Mouse (Mus musculus): ENCODE measurements around the gene Ubald1.

Ubald1 gene

GRCm38 (mm10) chr16:4871926-4872325, 8.2 kb downstream of the Ubald1 start:
- no peak for DNase-seq (ENCODE audit: extremely low spot score)

GRCm38 (mm10) chr16:4870490-4870889, 9.6 kb downstream of the Ubald1 start:
- no peak for DNase-seq (ENCODE audit: extremely low spot score)

- DNase-seq (ENCODE audit: extremely low spot score), result no peak
Measured at GRCm38 (mm10) chr16:4866101-4866695, 13.9 kb downstream of the Ubald1 start.

GRCm38 (mm10) chr16:4863742-4864141, 16.4 kb downstream of the Ubald1 start:
- no peak for DNase-seq (ENCODE audit: extremely low spot score)

GRCm38 (mm10) chr16:4862863-4863483, 17.1 kb downstream of the Ubald1 start:
- peak; percentile 44 for DNase-seq (ENCODE audit: extremely low spot score)

- DNase-seq (ENCODE audit: extremely low spot score), result no peak
Measured at GRCm38 (mm10) chr16:4861392-4861791, 18.7 kb downstream of the Ubald1 start.

GRCm38 (mm10) chr16:4855046-4855650, 25.0 kb downstream of the Ubald1 start:
- no peak for DNase-seq (ENCODE audit: extremely low spot score)

GRCm38 (mm10) chr16:4850938-4851628, 29.0 kb downstream of the Ubald1 start:
- DNase-seq (ENCODE audit: extremely low spot score), result no peak

- no peak for DNase-seq (ENCODE audit: extremely low spot score)
Measured at GRCm38 (mm10) chr16:4850361-4850760, 29.8 kb downstream of the Ubald1 start.

- no peak for DNase-seq (ENCODE audit: extremely low spot score)
Measured at GRCm38 (mm10) chr16:4848090-4848489, 32.0 kb downstream of the Ubald1 start.

GRCm38 (mm10) chr16:4847041-4847440, 33.1 kb downstream of the Ubald1 start:
- DNase-seq (ENCODE audit: extremely low spot score), result no peak

GRCm38 (mm10) chr16:4840231-4840630, 39.9 kb downstream of the Ubald1 start:
- DNase-seq (ENCODE audit: extremely low spot score), result no peak

- no peak for DNase-seq (ENCODE audit: extremely low spot score)
Measured at GRCm38 (mm10) chr16:4839552-4839951, 40.6 kb downstream of the Ubald1 start.

GRCm38 (mm10) chr16:4837631-4838030, 42.5 kb downstream of the Ubald1 start:
- DNase-seq (ENCODE audit: extremely low spot score), result no peak

- DNase-seq (ENCODE audit: extremely low spot score), result no peak
Measured at GRCm38 (mm10) chr16:4835191-4835590, 44.9 kb downstream of the Ubald1 start, which contains the start of gene 4930562C15Rik. Gene 4930562C15Rik, plus strand, starts transcription at chr16:4835416.

- no peak for DNase-seq (ENCODE audit: extremely low spot score)
Measured at GRCm38 (mm10) chr16:4833858-4834257, 46.3 kb downstream of the Ubald1 start.

GRCm38 (mm10) chr16:4831650-4832419, 48.3 kb downstream of the Ubald1 start:
- DNase-seq (ENCODE audit: extremely low spot score), result no peak

GRCm38 (mm10) chr16:4829271-4829900, 50.7 kb downstream of the Ubald1 start:
- DNase-seq (ENCODE audit: extremely low spot score), result no peak

GRCm38 (mm10) chr16:4827639-4828038, 52.5 kb downstream of the Ubald1 start:
- no peak for DNase-seq (ENCODE audit: extremely low spot score)

All from embryo, embryonic 9.5 days (tissue).